Mouse (Mus musculus) adrenal gland, postnatal 4 days (tissue): Measurements from ENCODE around the gene Efemp2. TPM values are rescaled to one million over a fixed set of nuclear protein-coding genes. Genes with fewer than 3 reads are reported as not detected.

Source experiments
- total RNA-seq, 2 experiments: library from RNA; stranded (reverse); gene quantifications; 2 replicates each; pipeline ENCODE4 v1.2.3; 2021

The Efemp2 gene
- total RNA-seq, 2 experiments from 2014 or later, result 80.0 to 88.0 TPM

Other genes starting within 250 kb of the Efemp2 start
- 10 to 100 TPM; 35.0 to 39.4 TPM for gene Pacs1, start 200.8 kb upstream of the Efemp2 start, total RNA-seq
- gene Sf3b2, start 178.5 kb upstream of the Efemp2 start, total RNA-seq, result 100 to 1,000 TPM; 210 to 224 TPM
- gene Gal3st3, start 175.6 kb upstream of the Efemp2 start, total RNA-seq, result under 1 TPM; 0.45 to 0.67 TPM
- not detected for gene Catsper1, start 138.2 kb upstream of the Efemp2 start, total RNA-seq
- gene Cst6, start 124.4 kb upstream of the Efemp2 start, total RNA-seq, result 1 to 10 TPM; 2.6 to 3.4 TPM
- 10 to 100 TPM; 36.5 to 42.2 TPM for gene Eif1ad, start 107.2 kb upstream of the Efemp2 start, total RNA-seq
- gene Banf1, start 106.8 kb upstream of the Efemp2 start, total RNA-seq, result 100 to 1,000 TPM; 153 to 164 TPM
- 100 to 1,000 TPM in 1 of 2 experiments, 10 to 100 TPM in 1; 98.7 to 123 TPM for gene Sart1, start 85.3 kb upstream of the Efemp2 start, total RNA-seq
- gene Tsga10ip, start 71.4 kb upstream of the Efemp2 start, total RNA-seq, result not detected
- 100 to 1,000 TPM; 236 to 266 TPM for gene Drap1, start 49.0 kb upstream of the Efemp2 start, total RNA-seq
- 10 to 100 TPM; 55.1 to 56.7 TPM for gene AI837181, start 48.8 kb upstream of the Efemp2 start, total RNA-seq
- under 1 TPM in 1 of 2 experiments, not detected in 1; 0.20 TPM for gene Fosl1, start 26.4 kb upstream of the Efemp2 start, total RNA-seq
- 10 to 100 TPM; 10.4 to 10.6 TPM for gene Ccdc85b, start 16.1 kb upstream of the Efemp2 start, total RNA-seq
- 100 to 1,000 TPM; 134 to 137 TPM for gene Fibp, start 13.3 kb upstream of the Efemp2 start, total RNA-seq
- gene Ctsw, start 5.4 kb upstream of the Efemp2 start, total RNA-seq, result 1 to 10 TPM in 1 of 2 experiments, under 1 TPM in 1; 0.67 to 1.3 TPM
- gene Mus81, start 14.4 kb downstream of the Efemp2 start, total RNA-seq, result 10 to 100 TPM; 24.9 to 29.8 TPM
- 100 to 1,000 TPM; 789 to 859 TPM for gene Cfl1, start 16.5 kb downstream of the Efemp2 start, total RNA-seq
- 1 to 10 TPM; 3.0 to 3.5 TPM for gene 1700020D05Rik, start 29.8 kb downstream of the Efemp2 start, total RNA-seq
- 10 to 100 TPM; 15.1 to 16.0 TPM for gene Snx32, start 36.6 kb downstream of the Efemp2 start, total RNA-seq
- gene Ovol1, start 86.7 kb downstream of the Efemp2 start, total RNA-seq, result 1 to 10 TPM in 1 of 2 experiments, not detected in 1; 1.6 TPM
- 1 to 10 TPM; 6.0 to 8.9 TPM for gene Ap5b1, start 94.1 kb downstream of the Efemp2 start, total RNA-seq
- gene Rnaseh2c, start 127.9 kb downstream of the Efemp2 start, total RNA-seq, result 100 to 1,000 TPM; 109 to 110 TPM
- gene Kat5, start 136.3 kb downstream of the Efemp2 start, total RNA-seq, result 10 to 100 TPM; 69.0 to 83.1 TPM
- gene Rela, start 163.5 kb downstream of the Efemp2 start, total RNA-seq, result 10 to 100 TPM; 71.0 to 73.6 TPM
- 10 to 100 TPM; 85.0 to 90.1 TPM for gene Sipa1, start 189.8 kb downstream of the Efemp2 start, total RNA-seq
- gene Map3k11, start 214.8 kb downstream of the Efemp2 start, total RNA-seq, result 10 to 100 TPM; 56.9 to 57.4 TPM
- gene Pcnx3, start 215.0 kb downstream of the Efemp2 start, total RNA-seq, result 100 to 1,000 TPM; 117 to 123 TPM
- not detected for gene Kcnk7, start 230.4 kb downstream of the Efemp2 start, total RNA-seq